Mouse (Mus musculus): ENCODE results near the gene Apba2.

Apba2 gene

GRCm38 (mm10) chr7:64728181-64728591, 226.7 kb downstream of the Apba2 start:
- no peak for DNase-seq (ENCODE audit: low spot score)

GRCm38 (mm10) chr7:64728816-64729215, 227.3 kb downstream of the Apba2 start:
- DNase-seq (ENCODE audit: low spot score), result no peak

- DNase-seq (ENCODE audit: low spot score), result peak; percentile 32
These were observed 228.3 kb downstream of the Apba2 start for GRCm38 (mm10) chr7:64729785-64730184.

GRCm38 (mm10) chr7:64739131-64739530, 237.6 kb downstream of the Apba2 start:
- no peak for DNase-seq (ENCODE audit: low spot score)

GRCm38 (mm10) chr7:64741333-64742307, 240.1 kb downstream of the Apba2 start:
- DNase-seq (ENCODE audit: low spot score), result peak; percentile 66

- DNase-seq (ENCODE audit: low spot score), result no peak
These were observed 242.1 kb downstream of the Apba2 start for GRCm38 (mm10) chr7:64743610-64744009.

- peak; percentile 36 for DNase-seq (ENCODE audit: low spot score)
These were observed 250.0 kb downstream of the Apba2 start for GRCm38 (mm10) chr7:64751465-64751864.

GRCm38 (mm10) chr7:64752133-64752532, 250.6 kb downstream of the Apba2 start:
- no peak for DNase-seq (ENCODE audit: low spot score)

- DNase-seq (ENCODE audit: low spot score), result no peak
These were observed 252.2 kb downstream of the Apba2 start for GRCm38 (mm10) chr7:64753678-64754077.

- no peak for DNase-seq (ENCODE audit: low spot score)
These were observed 252.7 kb downstream of the Apba2 start for GRCm38 (mm10) chr7:64754161-64754560.

GRCm38 (mm10) chr7:64755141-64755540, 253.6 kb downstream of the Apba2 start:
- no peak for DNase-seq (ENCODE audit: low spot score)

GRCm38 (mm10) chr7:64765595-64765994, 264.1 kb downstream of the Apba2 start:
- DNase-seq (ENCODE audit: low spot score), result no peak

GRCm38 (mm10) chr7:64769768-64770167, 268.3 kb downstream of the Apba2 start:
- no peak for DNase-seq (ENCODE audit: low spot score)

- DNase-seq (ENCODE audit: low spot score), result no peak
These were observed 269.4 kb downstream of the Apba2 start for GRCm38 (mm10) chr7:64770779-64771390.

- no peak for DNase-seq (ENCODE audit: low spot score)
These were observed 272.0 kb downstream of the Apba2 start for GRCm38 (mm10) chr7:64773465-64773864.

GRCm38 (mm10) chr7:64776708-64777489, 275.4 kb downstream of the Apba2 start:
- no peak for DNase-seq (ENCODE audit: low spot score)

- no peak for DNase-seq (ENCODE audit: low spot score)
These were observed 278.0 kb downstream of the Apba2 start for GRCm38 (mm10) chr7:64779501-64779900.

- no peak for DNase-seq (ENCODE audit: low spot score)
These were observed 283.5 kb downstream of the Apba2 start for GRCm38 (mm10) chr7:64785040-64785439.

- no peak for DNase-seq (ENCODE audit: low spot score)
These were observed 289.6 kb downstream of the Apba2 start for GRCm38 (mm10) chr7:64791145-64791544.

- no peak for DNase-seq (ENCODE audit: low spot score)
These were observed 290.5 kb downstream of the Apba2 start for GRCm38 (mm10) chr7:64792031-64792430.

- no peak for DNase-seq (ENCODE audit: low spot score)
These were observed 294.0 kb downstream of the Apba2 start for GRCm38 (mm10) chr7:64795554-64795953.

All from urinary bladder, postnatal 14 days (tissue).